Mouse (Mus musculus): Measurements from ENCODE around the gene Ubiad1.

DNA sequence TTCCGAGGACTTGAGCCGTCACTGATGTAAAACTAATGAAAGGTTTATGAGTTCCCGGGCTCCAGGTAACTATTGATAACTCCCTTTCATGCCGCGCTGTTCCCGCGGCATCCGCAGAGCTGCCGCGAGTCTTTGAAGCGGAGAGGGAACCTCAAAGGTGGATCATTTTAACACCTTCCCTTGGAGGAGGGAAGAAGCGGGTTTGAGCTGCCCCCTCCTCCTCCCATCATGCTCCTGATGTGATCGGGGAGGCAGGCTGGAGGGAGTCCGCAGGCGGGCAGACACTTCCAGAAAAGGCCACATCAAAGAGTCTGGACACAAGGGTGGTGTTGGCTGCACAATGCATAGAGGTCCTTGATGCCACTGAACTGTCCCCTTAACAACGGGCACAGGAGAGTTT, 29.0 kb downstream of the Ubiad1 start:
- TF ChIP-seq CTCF (IDR thresholded peaks at IDR 0.05; ENCODE audit: low read depth, low read length) (no peak), POLR2AphosphoS5 (IDR thresholded peaks at IDR 0.05; ENCODE audit: insufficient replicate concordance, low read depth, low read length) (no peak)

Data from G1E (cell line).